Mouse (Mus musculus): ENCODE measurements around the gene Slc6a17.

DNA sequence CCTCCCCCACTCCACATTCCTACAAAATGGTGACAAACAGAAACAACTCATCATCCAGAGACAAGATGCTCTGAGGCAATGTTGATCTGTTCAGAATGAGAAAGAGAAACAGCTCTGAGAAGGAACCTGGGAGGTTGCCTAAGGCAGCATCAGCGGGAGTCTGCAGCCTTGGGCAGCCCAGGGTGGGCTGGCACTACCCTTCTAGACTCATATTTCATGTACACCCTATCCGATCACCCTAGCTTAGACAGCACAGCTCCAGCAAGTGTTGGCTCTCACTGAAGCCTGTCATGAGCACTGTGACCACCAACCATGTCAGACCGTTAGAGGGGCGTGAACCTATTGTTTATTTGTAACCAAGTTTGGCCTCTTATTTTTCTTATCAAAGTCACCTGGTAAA, 63.5 kb downstream of the Slc6a17 start:
- TF ChIP-seq CTCF (IDR thresholded peaks at IDR 0.05; ENCODE audit: control insufficient read depth, insufficient read depth, insufficient replicate concordance, low read depth, low read length): no peak
- TF ChIP-seq POLR2A (IDR thresholded peaks at IDR 0.05; ENCODE audit: control insufficient read depth, low read depth, low read length): no peak
